Mouse (Mus musculus): ENCODE results near the gene Vmn2r112. TPM values are rescaled to one million over a fixed set of nuclear protein-coding genes. Genes with fewer than 3 reads are reported as not detected.

The Vmn2r112 gene
- 0.04 TPM for polyA plus RNA-seq (2017; shearing (Covaris generic))

GRCm38 (mm10) chr17:22600651-22601050, at the start of gene Vmn2r112:
Vmn2r112 (plus strand) TSS chr17:22600951.

GRCm38 (mm10) chr17:22573382-22573781, 27.4 kb upstream of the Vmn2r112 start, which contains the start of gene Vmn2r111:
Vmn2r111 (minus strand) TSS chr17:22573482.

Other genes with a start within 250 kb of the Vmn2r112 start
- 14.8 TPM for gene Zfp944, start 239.6 kb upstream of the Vmn2r112 start, polyA plus RNA-seq (2017; shearing (Covaris generic))
- gene Zfp758, start 239.5 kb upstream of the Vmn2r112 start, polyA plus RNA-seq (2017; shearing (Covaris generic)): 21.0 TPM
- 3.7 TPM for gene Zfp946, start 176.7 kb upstream of the Vmn2r112 start, polyA plus RNA-seq (2017; shearing (Covaris generic))
- not detected for gene Vmn2r111, start 27.5 kb upstream of the Vmn2r112 start, polyA plus RNA-seq (2017; shearing (Covaris generic))

Data from activated CD4-positive, CD25-positive, alpha-beta regulatory T cell, adult 9 weeks (primary cell).